Mouse (Mus musculus) forebrain, embryonic 14.5 days (tissue): ENCODE measurements at regions not wholly inside any gene's neighbourhood (a gene's known extent, or its start where the extent isn't known, plus 50 kb on each side); places are given as distances from the start of the nearest gene placed in this dataset.

Source experiments
- ATAC-seq: fragments of 200-750 bp; cut with Nextera tagmentation; 2 replicates; pipeline ENCODE4 v1.8.0; 2017; ENCODE audit warnings: mild to moderate bottlenecking, moderate library complexity
- DNase-seq: peaks from one replicate; pipeline ENCODE4 v3.0.0-alpha.2; 2015; ENCODE audit warnings: low spot score
- H3K27ac ChIP-seq: fragments of 300-500 bp; sonication (generic); 2 replicates; pipeline ENCODE4 v1.5.1; 2014; ENCODE audit warnings: low read depth, mild to moderate bottlenecking, control low read depth, low read length, moderate library complexity
- H3K27me3 ChIP-seq: fragments of 300-500 bp; sonication (generic); replicated peaks from 2 replicates; pipeline ENCODE4 v1.6.1; 2014; ENCODE audit warnings: low read length, control low read depth, mixed read lengths; ENCODE audit not compliant: control insufficient read depth, insufficient read depth
- H3K36me3 ChIP-seq: fragments of 300-500 bp; sonication (generic); 2 replicates; pipeline ENCODE4 v1.6.1; 2014; ENCODE audit warnings: low read length, control low read depth; ENCODE audit not compliant: control insufficient read depth, insufficient read depth
- H3K4me1 ChIP-seq: fragments of 300-500 bp; sonication (generic); 2 replicates; pipeline ENCODE4 v1.6.1; 2014; ENCODE audit warnings: antibody characterized with exemption, low read length, control low read depth; ENCODE audit not compliant: control insufficient read depth, insufficient read depth
- H3K4me2 ChIP-seq: fragments of 300-500 bp; sonication (generic); 2 replicates; pipeline ENCODE4 v1.6.1; 2014; ENCODE audit warnings: mild to moderate bottlenecking, control low read depth, low read length
- H3K4me3 ChIP-seq: fragments of 300-500 bp; sonication (generic); 2 replicates; pipeline ENCODE4 v1.5.1; 2014; ENCODE audit warnings: low read depth, low read length, control low read depth
- H3K9ac ChIP-seq: fragments of 300-500 bp; sonication (generic); 2 replicates; pipeline ENCODE4 v1.6.1; 2014; ENCODE audit warnings: mild to moderate bottlenecking, low read length, control low read depth, moderate library complexity
- H3K9me3 ChIP-seq: fragments of 300-500 bp; sonication (generic); replicated peaks from 2 replicates; pipeline ENCODE4 v1.6.1; 2016; ENCODE audit warnings: low read length, control low read depth, mixed read lengths; ENCODE audit not compliant: control insufficient read depth
- WGBS: fragments of 180-500 bp; shearing (Covaris S2); extraction: QIAGEN DNeasy Blood & Tissue Kit; methylation state at CpG from one replicate; pipeline ENCODE4 v1.1.7; 2014; 5-methylcytosine and 5-hydroxymethylcytosine counted together

- Histone ChIP-seq H3K4me3 (no peak overlapping the region), H3K27me3 (no peaks in the 10 kb centered on the region), H3K4me2 (no peak overlapping the region), H3K9me3 (no peaks in the 10 kb centered on the region), H3K36me3 (no peaks in the 10 kb centered on the region), H3K27ac (no peak overlapping the region), H3K4me1 (peaks cover 2% of the 10 kb centered on the region; the same call in 1 of the 2 replicates), H3K9ac (no peak overlapping the region)
- 70% methylated on average over 11 of the region's 11 CpGs for WGBS
- ATAC-seq: peak; percentile 60; the same call in 1 of the 2 replicates
- DNase-seq: peak; percentile 41
These were observed 203.6 kb upstream of the Tmtc4 start for GRCm38 (mm10) chr14:123187270-123188058.

GRCm38 (mm10) chr14:123173183-123173582 lies 189.3 kb upstream of the Tmtc4 start:
- WGBS: 7% methylated on average over 2 of the region's 2 CpGs
- peak; percentile 58 for ATAC-seq
- no peaks in the 10 kb centered on the region for H3K4me1 ChIP-seq
- no peak overlapping the region for H3K4me3 ChIP-seq
- DNase-seq: peak; percentile 61
- no peaks in the 10 kb centered on the region for H3K27me3 ChIP-seq
- H3K27ac ChIP-seq: no peak overlapping the region
- no peak overlapping the region for H3K4me2 ChIP-seq
- H3K9me3 ChIP-seq: no peaks in the 10 kb centered on the region
- no peak overlapping the region for H3K9ac ChIP-seq
- H3K36me3 ChIP-seq: no peaks in the 10 kb centered on the region

- Histone ChIP-seq H3K9ac (no peak overlapping the region), H3K27me3 (no peaks in the 10 kb centered on the region), H3K36me3 (no peaks in the 10 kb centered on the region), H3K27ac (no peak overlapping the region), H3K4me1 (no peaks in the 10 kb centered on the region), H3K4me2 (no peak overlapping the region), H3K4me3 (no peak overlapping the region), H3K9me3 (no peaks in the 10 kb centered on the region)
- no peak for ATAC-seq
- 63% methylated on average over 1 of the region's 1 CpGs for WGBS
- DNase-seq: no peak
These were observed 188.0 kb upstream of the Tmtc4 start for GRCm38 (mm10) chr14:123171865-123172264.

- DNase-seq: no peak
- Histone ChIP-seq H3K36me3 (no peaks in the 10 kb centered on the region), H3K9ac (no peak overlapping the region), H3K27ac (no peak overlapping the region), H3K27me3 (no peaks in the 10 kb centered on the region), H3K9me3 (no peaks in the 10 kb centered on the region), H3K4me1 (no peaks in the 10 kb centered on the region), H3K4me3 (no peak overlapping the region), H3K4me2 (no peak overlapping the region)
- WGBS: 57% methylated on average over 4 of the region's 4 CpGs
- ATAC-seq: no peak
These were observed 180.0 kb upstream of the Tmtc4 start for GRCm38 (mm10) chr14:123163842-123164241.

- Histone ChIP-seq H3K4me2 (no peak overlapping the region), H3K27ac (no peak overlapping the region), H3K36me3 (no peaks in the 10 kb centered on the region), H3K4me1 (peaks cover 10% of the 10 kb centered on the region), H3K4me3 (no peak overlapping the region), H3K9ac (no peak overlapping the region), H3K27me3 (no peaks in the 10 kb centered on the region), H3K9me3 (no peaks in the 10 kb centered on the region)
- 56% methylated on average over 5 of the region's 5 CpGs for WGBS
- ATAC-seq (0 out of 2 replicates have a peak, but pooled peaks have one; percentile 16), DNase-seq (peak; percentile 71)
These were observed 159.7 kb upstream of the Tmtc4 start for GRCm38 (mm10) chr14:123143489-123144046.

- Histone ChIP-seq H3K4me3 (no peak overlapping the region), H3K9me3 (no peaks in the 10 kb centered on the region), H3K4me2 (no peak overlapping the region), H3K9ac (no peak overlapping the region), H3K4me1 (peaks cover 9% of the 10 kb centered on the region), H3K27ac (peak overlapping the region; percentile 23; the same call in 1 of the 2 replicates), H3K36me3 (no peaks in the 10 kb centered on the region), H3K27me3 (no peaks in the 10 kb centered on the region)
- DNase-seq: peak; percentile 93
- 22% methylated on average over 6 of the region's 6 CpGs for WGBS
- ATAC-seq: peak; percentile 95
These were observed 155.2 kb upstream of the Tmtc4 start for GRCm38 (mm10) chr14:123138743-123139705.

GRCm38 (mm10) chr14:123133979-123134378 lies 150.1 kb upstream of the Tmtc4 start:
- H3K4me3 ChIP-seq: no peak overlapping the region
- no peaks in the 10 kb centered on the region for H3K9me3 ChIP-seq
- H3K36me3 ChIP-seq: no peaks in the 10 kb centered on the region
- 38% methylated on average over 1 of the region's 1 CpGs for WGBS
- no peak overlapping the region for H3K4me2 ChIP-seq
- no peak for ATAC-seq
- no peak overlapping the region for H3K27ac ChIP-seq
- no peaks in the 10 kb centered on the region for H3K4me1 ChIP-seq
- no peak overlapping the region for H3K9ac ChIP-seq
- no peaks in the 10 kb centered on the region for H3K27me3 ChIP-seq
- no peak for DNase-seq

- ATAC-seq (no peak), DNase-seq (no peak)
- Histone ChIP-seq H3K27me3 (no peaks in the 10 kb centered on the region), H3K4me3 (no peak overlapping the region), H3K9ac (no peak overlapping the region), H3K4me2 (no peak overlapping the region), H3K27ac (no peak overlapping the region), H3K4me1 (no peaks in the 10 kb centered on the region), H3K36me3 (no peaks in the 10 kb centered on the region), H3K9me3 (no peaks in the 10 kb centered on the region)
- 85% methylated on average over 2 of the region's 2 CpGs for WGBS
These were observed 136.5 kb upstream of the Tmtc4 start for GRCm38 (mm10) chr14:123120361-123120760.
